Mouse (Mus musculus) R1 (cell line): ENCODE measurements around the gene Cd38.
A peak's percentile ranks its signal among the peaks of the same experiment; 100 is the strongest.

Experiments
- DNase-seq: peaks from one replicate; pipeline ENCODE4 v3.0.0-alpha.2; 2018; ENCODE audit warnings: low read depth, low spot score

Gene Cd38

GRCm38 (mm10) chr5:43933269-43933668 is 64.9 kb downstream of the Cd38 start:
- DNase-seq: no peak

GRCm38 (mm10) chr5:43947330-43947977 is 79.1 kb downstream of the Cd38 start:
- peak; percentile 31 for DNase-seq

GRCm38 (mm10) chr5:43948111-43948743 is 79.9 kb downstream of the Cd38 start:
- peak; percentile 94 for DNase-seq

GRCm38 (mm10) chr5:43948748-43949275 is 80.5 kb downstream of the Cd38 start:
- peak; percentile 72 for DNase-seq

- no peak for DNase-seq
Observed at GRCm38 (mm10) chr5:43953241-43953640, 84.9 kb downstream of the Cd38 start.

GRCm38 (mm10) chr5:43959884-43960440 is 91.6 kb downstream of the Cd38 start:
- DNase-seq: no peak

GRCm38 (mm10) chr5:43961056-43961455 is 92.7 kb downstream of the Cd38 start:
- no peak for DNase-seq
